Mouse (Mus musculus) embryonic fibroblast, embryonic 13.5 days (primary cell): ENCODE measurements at regions not wholly inside any gene's neighbourhood (a gene's known extent, or its start where the extent isn't known, plus 50 kb on each side); places are given as distances from the start of the nearest gene placed in this dataset.

Source experiments
- CTCF ChIP-seq: IDR thresholded peaks from 2 replicates; pipeline ENCODE4 v1.5.1; 2011; ENCODE audit warnings: mild to moderate bottlenecking, control low read depth, low read length, moderate library complexity, borderline replicate concordance; ENCODE audit not compliant: insufficient read depth
- POLR2A ChIP-seq: IDR thresholded peaks from 2 replicates; pipeline ENCODE4 v1.6.1; 2011; ENCODE audit warnings: low read depth, mild to moderate bottlenecking, control low read depth, low read length, moderate library complexity

DNA sequence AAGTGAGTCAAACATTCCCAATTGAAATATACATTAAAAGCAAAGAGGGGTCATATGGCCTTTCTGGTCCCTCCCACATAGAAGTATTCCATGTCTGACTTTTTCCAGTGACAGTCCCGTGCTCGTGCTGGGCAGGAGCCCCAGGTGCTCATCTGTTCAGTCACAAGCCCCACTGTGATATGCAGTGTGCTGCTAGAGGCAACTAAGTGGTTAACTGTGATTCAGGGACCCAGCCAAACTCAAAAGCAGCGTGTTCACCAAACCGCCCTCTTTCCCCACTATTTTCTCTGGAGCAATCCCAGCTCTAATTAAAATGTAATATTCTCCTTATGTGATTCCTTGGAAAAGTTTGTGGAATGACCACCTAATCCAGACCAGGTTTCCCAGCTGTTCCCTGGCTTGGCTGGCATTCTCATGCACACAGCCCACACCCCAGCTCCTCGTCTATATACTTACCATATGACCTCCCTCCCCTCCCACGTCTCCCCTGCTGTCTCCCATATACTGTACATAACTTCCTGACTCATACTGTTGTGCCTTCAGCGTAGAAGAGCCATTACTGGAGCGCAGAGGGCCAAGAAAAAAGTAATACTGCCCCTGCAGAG, 203.6 kb downstream of the Mtx2 start:
- no peak for TF ChIP-seq POLR2A
- TF ChIP-seq CTCF, result no peak
